ENCODE assay signal across 23 mouse cellular contexts in genomic region chr5:132667316-132667715, GRCm38 (mm10).
DNase-seq lines count a peak whose midpoint lies in the region; ATAC-seq and TF ChIP-seq lines count a peak whose summit lies in the region.
"Had no signal": no experiment of that assay in that cellular context is flagged by ENCODE, and none has a peak within 500 bp of the region (broad histone marks: within the 10 kb centered on the region; RNA-seq: fewer than 3 reads in every experiment).

No protein-coding gene starts in this region.

- H3K9ac ChIP-seq in hindbrain, postnatal 0 days (replicated peaks; ENCODE audit: low read length) = no peak overlapping the region
- no peak overlapping the region for H3K9ac ChIP-seq in hindbrain, embryonic 12.5 days
- no peak overlapping the region for H3K9ac ChIP-seq in midbrain, embryonic 14.5 days (replicated peaks; ENCODE audit: low read length)
- no peak overlapping the region for H3K9ac ChIP-seq in midbrain, embryonic 13.5 days (replicated peaks)
- H3K9ac ChIP-seq: embryonic facial prominence, embryonic 12.5 days; hindbrain, embryonic 13.5 days; neural tube, embryonic 13.5 days had no signal

- no peak for ATAC-seq in hindbrain, postnatal 0 days
- no peak for ATAC-seq in hindbrain, embryonic 12.5 days (ENCODE audit: low FRiP score)
- no peak for ATAC-seq in midbrain, embryonic 14.5 days (ENCODE audit: low FRiP score, low TSS enrichment)
- ATAC-seq in midbrain, embryonic 13.5 days = no peak
- ATAC-seq: forebrain, embryonic 16.5 days; inflammation-experienced regulatory T-cells, adult 6 months; midbrain, embryonic 16.5 days had no signal

- no peak overlapping the region for H3K27ac ChIP-seq in heart, embryonic 10.5 days
- no peak overlapping the region for H3K27ac ChIP-seq in hindbrain, postnatal 0 days
- H3K27ac ChIP-seq in hindbrain, embryonic 12.5 days = no peak overlapping the region
- no peak overlapping the region for H3K27ac ChIP-seq in midbrain, embryonic 14.5 days (replicated peaks; ENCODE audit: low read depth, low read length)
- H3K27ac ChIP-seq in midbrain, embryonic 13.5 days = no peak overlapping the region
- H3K27ac ChIP-seq: embryonic facial prominence, embryonic 12.5 days; hindbrain, embryonic 13.5 days; left cerebral cortex, adult 2 months; neural tube, embryonic 13.5 days had no signal

- DNase-seq in heart, adult 18-20 months = peak; percentile 15 to 36
- no peak for DNase-seq in heart, embryonic 10.5 days (ENCODE audit: low spot score)
- DNase-seq in hindbrain, postnatal 0 days (ENCODE audit: low spot score) = peak; percentile 30
- peak; percentile 28 for DNase-seq in midbrain, embryonic 14.5 days
- no peak for DNase-seq in cerebellum, postnatal 4 days (ENCODE audit: low spot score in 2 of 2)
- DNase-seq: adrenal gland, postnatal 25 days; cerebellum, adult 11-12 months; cerebellum, postnatal 10 days; gastrocnemius, postnatal 10 days; lung, postnatal 4 days; retina, postnatal 1 day; right cerebral cortex, postnatal 25 days; spleen, adult 18-20 months had no signal

- no peaks in the 10 kb centered on the region for H3K36me3 ChIP-seq in heart, embryonic 10.5 days
- no peaks in the 10 kb centered on the region for H3K36me3 ChIP-seq in hindbrain, postnatal 0 days (ENCODE audit: insufficient read depth, low read length)
- H3K36me3 ChIP-seq in hindbrain, embryonic 12.5 days = no peaks in the 10 kb centered on the region
- H3K36me3 ChIP-seq in midbrain, embryonic 14.5 days (ENCODE audit: control insufficient read depth, insufficient read depth, low read length) = no peaks in the 10 kb centered on the region
- no peaks in the 10 kb centered on the region for H3K36me3 ChIP-seq in midbrain, embryonic 13.5 days
- H3K36me3 ChIP-seq: embryonic facial prominence, embryonic 12.5 days; hindbrain, embryonic 13.5 days; neural tube, embryonic 13.5 days had no signal

- H3K4me3 ChIP-seq in heart, embryonic 10.5 days = no peak overlapping the region
- H3K4me3 ChIP-seq in hindbrain, postnatal 0 days (ENCODE audit: low read length) = no peak overlapping the region
- H3K4me3 ChIP-seq in hindbrain, embryonic 12.5 days = no peak overlapping the region
- H3K4me3 ChIP-seq in midbrain, embryonic 14.5 days (replicated peaks; ENCODE audit: low read depth, low read length) = no peak overlapping the region
- H3K4me3 ChIP-seq in midbrain, embryonic 13.5 days (replicated peaks) = no peak overlapping the region
- H3K4me3 ChIP-seq: embryonic facial prominence, embryonic 12.5 days; hindbrain, embryonic 13.5 days; left cerebral cortex, adult 2 months; myocyte; neural tube, embryonic 13.5 days had no signal

- H3K4me1 ChIP-seq in heart, embryonic 10.5 days = no peaks in the 10 kb centered on the region
- H3K4me1 ChIP-seq in hindbrain, postnatal 0 days (ENCODE audit: insufficient read depth, low read length) = 0 out of 2 replicates have a peak, but pooled peaks cover 7% of the 10 kb centered on the region
- no peaks in the 10 kb centered on the region for H3K4me1 ChIP-seq in hindbrain, embryonic 12.5 days
- no peaks in the 10 kb centered on the region for H3K4me1 ChIP-seq in midbrain, embryonic 14.5 days (ENCODE audit: control insufficient read depth, insufficient read depth, low read length)
- no peaks in the 10 kb centered on the region for H3K4me1 ChIP-seq in midbrain, embryonic 13.5 days (replicated peaks)
- H3K4me1 ChIP-seq: embryonic facial prominence, embryonic 12.5 days; neural tube, embryonic 13.5 days had no signal

- no peak for TF ChIP-seq CTCF in hindbrain, postnatal 0 days (IDR thresholded peaks at IDR 0.05; ENCODE audit: low read depth)

- 64% methylated on average over 4 of the region's 4 CpGs for WGBS in heart, embryonic 10.5 days
- 42% methylated on average over 4 of the region's 4 CpGs for WGBS in hindbrain, postnatal 0 days
- 62% methylated on average over 4 of the region's 4 CpGs for WGBS in hindbrain, embryonic 12.5 days
- WGBS in midbrain, embryonic 14.5 days = 56% methylated on average over 4 of the region's 4 CpGs
- WGBS in midbrain, embryonic 13.5 days = 57% methylated on average over 4 of the region's 4 CpGs

- H3K27me3 ChIP-seq in heart, embryonic 10.5 days (ENCODE audit: insufficient read depth, poor library complexity, severe bottlenecking) = 0 out of 2 replicates have a peak, but pooled peaks cover under 1% of the 10 kb centered on the region
- H3K27me3 ChIP-seq in hindbrain, postnatal 0 days (ENCODE audit: insufficient read depth, low read length) = no peaks in the 10 kb centered on the region
- no peaks in the 10 kb centered on the region for H3K27me3 ChIP-seq in hindbrain, embryonic 12.5 days
- H3K27me3 ChIP-seq in midbrain, embryonic 14.5 days (ENCODE audit: control insufficient read depth, insufficient read depth, low read length) = no peaks in the 10 kb centered on the region
- H3K27me3 ChIP-seq in midbrain, embryonic 13.5 days = no peaks in the 10 kb centered on the region
- H3K27me3 ChIP-seq: embryonic facial prominence, embryonic 12.5 days; hindbrain, embryonic 13.5 days had no signal

- no peak overlapping the region for H3K4me2 ChIP-seq in hindbrain, postnatal 0 days (ENCODE audit: low read depth, low read length)
- H3K4me2 ChIP-seq in hindbrain, embryonic 12.5 days (replicated peaks) = no peak overlapping the region
- H3K4me2 ChIP-seq in midbrain, embryonic 14.5 days (ENCODE audit: low read length) = no peak overlapping the region
- no peak overlapping the region for H3K4me2 ChIP-seq in midbrain, embryonic 13.5 days (replicated peaks)
- H3K4me2 ChIP-seq: embryonic facial prominence, embryonic 12.5 days; hindbrain, embryonic 13.5 days; neural tube, embryonic 13.5 days had no signal

- no peaks in the 10 kb centered on the region for H3K9me3 ChIP-seq in heart, embryonic 10.5 days
- no peaks in the 10 kb centered on the region for H3K9me3 ChIP-seq in hindbrain, postnatal 0 days (ENCODE audit: low read length)
- H3K9me3 ChIP-seq in hindbrain, embryonic 12.5 days (replicated peaks) = no peaks in the 10 kb centered on the region
- H3K9me3 ChIP-seq in midbrain, embryonic 14.5 days (ENCODE audit: control insufficient read depth, low read length) = no peaks in the 10 kb centered on the region
- H3K9me3 ChIP-seq in midbrain, embryonic 13.5 days = no peaks in the 10 kb centered on the region
- H3K9me3 ChIP-seq: embryonic facial prominence, embryonic 12.5 days; hindbrain, embryonic 13.5 days; neural tube, embryonic 13.5 days had no signal

Comparison
In these comparisons a context has a peak if more than half of its experiments do, and no peak if none do; other contexts are left out.
1. DNase-seq: peak in heart, adult 18-20 months (2 of 2), hindbrain, postnatal 0 days (single experiment) and midbrain, embryonic 14.5 days (single experiment); none in heart, embryonic 10.5 days (single experiment) and cerebellum, postnatal 4 days (0 of 2).